Mouse (Mus musculus) kidney, adult 9 months (tissue): ENCODE data around the gene Glis2.

ENCODE experiments used
- DNase-seq: peaks from one replicate; pipeline ENCODE4 v3.0.0; 2022

Glis2 gene

GRCm38 (mm10) chr16:4665726-4666125, 71.2 kb downstream of the Glis2 start:
- DNase-seq, result peak; percentile 85

- DNase-seq, result peak; percentile 94
Observed at GRCm38 (mm10) chr16:4667190-4667808, 72.8 kb downstream of the Glis2 start.

GRCm38 (mm10) chr16:4670317-4670716, 75.8 kb downstream of the Glis2 start:
- peak; percentile 63 for DNase-seq

GRCm38 (mm10) chr16:4674091-4674490, 79.6 kb downstream of the Glis2 start:
- no peak for DNase-seq
